9 mouse cellular contexts compared by ENCODE assay signal in the genomic region with DNA sequence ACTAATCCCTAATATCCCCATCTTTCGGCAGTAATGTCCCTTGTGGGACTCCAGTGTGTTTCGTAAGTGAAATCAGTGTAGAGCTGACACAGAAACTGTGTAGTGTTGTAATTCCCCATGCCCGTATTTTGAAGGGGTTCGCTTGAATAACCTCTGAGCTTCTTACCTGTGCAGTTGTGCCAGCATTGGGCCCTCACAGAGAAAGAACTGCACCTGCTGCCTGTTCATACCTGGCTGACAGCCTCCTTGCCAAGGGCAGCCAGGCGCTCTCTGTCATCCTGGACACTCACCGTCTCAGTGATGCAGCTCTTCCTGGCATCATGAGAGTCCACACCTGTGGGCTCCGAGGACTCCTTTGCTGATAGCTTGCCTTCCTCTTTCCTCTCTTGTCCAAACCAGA. TPM values are rescaled to one million over a fixed set of nuclear protein-coding genes. Genes with fewer than 3 reads are reported as not detected.
A peak's percentile ranks its signal among the peaks of the same experiment; 100 is the strongest.
DNase-seq lines count a peak whose midpoint lies in the region; ATAC-seq and TF ChIP-seq lines count a peak whose summit lies in the region.
"Had no signal": no experiment of that assay in that cellular context is flagged by ENCODE, and none has a peak within 500 bp of the region (broad histone marks: within the 10 kb centered on the region; RNA-seq: fewer than 3 reads in every experiment).

No protein-coding gene starts in this region.

- peak overlapping the region; percentile 96 for H3K4me2 ChIP-seq in intestine, embryonic 14.5 days (ENCODE audit: low read length)

- ATAC-seq in intestine, embryonic 14.5 days (replicated peaks; ENCODE audit: low FRiP score, low TSS enrichment, low read depth): no peak

- H3K27me3 ChIP-seq in intestine, embryonic 14.5 days (replicated peaks; ENCODE audit: control insufficient read depth, insufficient read depth, low read length): peaks cover 8% of the 10 kb centered on the region; the same call in 1 of the 2 replicates

- peaks cover 9% of the 10 kb centered on the region for H3K4me1 ChIP-seq in intestine, embryonic 14.5 days (replicated peaks; ENCODE audit: control insufficient read depth, insufficient read depth, low read length)

- no peak overlapping the region for H3K9ac ChIP-seq in intestine, embryonic 14.5 days (ENCODE audit: low read length)

- no peak for DNase-seq in layer of hippocampus, adult 2 months (ENCODE audit: low spot score in 2 of 2)
- no peak for DNase-seq in layer of hippocampus, postnatal 36 days
- DNase-seq in cerebellum, postnatal 36 days: peak; percentile 37 to 48
- no peak for DNase-seq in intestine, embryonic 14.5 days (ENCODE audit: low spot score)
- peak; percentile 19 for DNase-seq in naive thymus-derived CD4-positive, alpha-beta T cell, adult 2 months (ENCODE audit: low read depth)
- DNase-seq in urinary bladder, postnatal 4 days (ENCODE audit: low spot score in 2 of 2): no peak
- no peak for DNase-seq in left cerebral cortex, adult 11 months (ENCODE audit: low spot score)
- no peak for DNase-seq in kidney, adult 9 months
- DNase-seq: kidney, postnatal 36 days had no signal

- WGBS in intestine, embryonic 14.5 days: 81% methylated on average over 7 of the region's 7 CpGs

- H3K9me3 ChIP-seq in intestine, embryonic 14.5 days (ENCODE audit: control insufficient read depth, low read length): no peaks in the 10 kb centered on the region

- H3K36me3 ChIP-seq in intestine, embryonic 14.5 days (ENCODE audit: control insufficient read depth, insufficient read depth, low read length): no peaks in the 10 kb centered on the region

- no peak for TF ChIP-seq CTCF in layer of hippocampus, adult 2 months (conservative IDR thresholded peaks at IDR 0.05)

- peak overlapping the region; percentile 99 for H3K4me3 ChIP-seq in layer of hippocampus, adult 2 months
- 0 out of 2 replicates have a peak overlapping the region, but pooled peaks have one; percentile 68 for H3K4me3 ChIP-seq in intestine, embryonic 14.5 days (ENCODE audit: low read depth, low read length)

- peak overlapping the region; percentile 97 for H3K27ac ChIP-seq in layer of hippocampus, adult 2 months
- no peak overlapping the region for H3K27ac ChIP-seq in intestine, embryonic 14.5 days (ENCODE audit: low read depth)

RNA-seq across cellular contexts. Expression of gene Dop1b, which starts 1.3 kb away (rescaled TPM):
- total RNA-seq in layer of hippocampus, adult 2 months (2021): 100 to 1,000 TPM in 1 of 2 experiments, 10 to 100 TPM in 1; 98.8 to 108 TPM
- 100 to 1,000 TPM; 104 to 114 TPM for total RNA-seq in layer of hippocampus, postnatal 36 days (2021)
- polyA plus RNA-seq in intestine, embryonic 14.5 days (2014; fragmentation: Nextera tagmentation; extraction: Ambion mirVana): 13.4 and 15.6 TPM in 2 replicates

RNA-seq across cellular contexts. Expression of gene Cbr3, which starts 30.0 kb away (rescaled TPM):
- total RNA-seq in layer of hippocampus, adult 2 months (2021): 10 to 100 TPM; 16.8 to 19.0 TPM
- 10 to 100 TPM; 18.2 to 19.8 TPM for total RNA-seq in layer of hippocampus, postnatal 36 days (2021)
- 1.7 and 1.9 TPM in 2 replicates for polyA plus RNA-seq in intestine, embryonic 14.5 days (2014; fragmentation: Nextera tagmentation; extraction: Ambion mirVana)

Comparison
In these comparisons a context has a peak if more than half of its experiments do, and no peak if none do; other contexts are left out.
1. DNase-seq: peak in cerebellum, postnatal 36 days (2 of 2) and naive thymus-derived CD4-positive, alpha-beta T cell, adult 2 months (single experiment); none in layer of hippocampus, adult 2 months (0 of 2), layer of hippocampus, postnatal 36 days (0 of 2), intestine, embryonic 14.5 days (single experiment), urinary bladder, postnatal 4 days (0 of 2), left cerebral cortex, adult 11 months (single experiment) and kidney, adult 9 months (single experiment).